Mouse (Mus musculus) myocyte (in vitro differentiated cells): Measurements from ENCODE around the gene Onecut1.

Experiments
- POLR2A ChIP-seq: IDR thresholded peaks from one replicate; pipeline ENCODE4 v1.6.1; 2011; ENCODE audit warnings: low read depth, mild to moderate bottlenecking, control low read depth, moderate library complexity; ENCODE audit not compliant: insufficient read length
- POLR2AphosphoS2 ChIP-seq: IDR thresholded peaks from one replicate; pipeline ENCODE4 v1.6.1; 2011; ENCODE audit warnings: low read depth, control low read depth; ENCODE audit not compliant: insufficient read length
- SRF ChIP-seq: IDR thresholded peaks from one replicate; pipeline ENCODE4 v1.6.1; 2011; ENCODE audit warnings: low read depth; ENCODE audit not compliant: control insufficient read depth, insufficient read length
- TCF12 ChIP-seq: IDR thresholded peaks from one replicate; pipeline ENCODE4 v1.6.1; 2011; ENCODE audit warnings: mild to moderate bottlenecking, control low read depth; ENCODE audit not compliant: poor library complexity, insufficient read depth, severe bottlenecking

- TF ChIP-seq POLR2A (no peak), SRF (no peak), TCF12 (no peak), POLR2AphosphoS2 (no peak)
Measured at GRCm38 (mm10) chr9:74860461-74860860, 1.3 kb upstream of the Onecut1 start.
